Mouse (Mus musculus): ENCODE measurements around the gene Insl3. TPM values are rescaled to one million over a fixed set of nuclear protein-coding genes. Genes with fewer than 3 reads are reported as not detected.

The Insl3 gene
- 1 to 10 TPM; 2.6 to 3.0 TPM for total RNA-seq (2021)
- long read RNA-seq, experiment 1 = 0 reads
- long read RNA-seq, experiment 2 = 0 reads

DNA sequence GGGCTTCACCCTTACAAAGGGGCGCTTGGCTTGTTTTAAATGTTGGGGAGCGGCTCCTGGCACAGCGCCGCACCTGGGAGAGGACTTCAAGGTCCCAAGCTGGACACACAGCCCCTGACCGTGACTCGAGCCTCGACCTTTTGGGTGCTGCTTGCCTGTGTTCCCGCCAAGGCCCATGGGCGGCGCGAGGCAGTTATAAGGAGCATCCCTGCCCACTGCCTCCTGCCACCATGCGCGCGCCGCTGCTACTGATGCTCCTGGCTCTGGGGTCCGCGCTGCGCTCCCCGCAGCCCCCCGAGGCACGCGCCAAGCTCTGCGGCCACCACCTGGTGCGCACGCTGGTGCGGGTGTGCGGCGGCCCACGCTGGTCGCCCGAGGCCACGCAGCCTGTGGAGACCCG, at the start of gene Insl3:
Gene Insl3, plus strand, starts transcription at position 187 of the 400 bp plus-strand sequence.
- DNase-seq (ENCODE audit: low spot score in 2 of 2) = no peak

DNA sequence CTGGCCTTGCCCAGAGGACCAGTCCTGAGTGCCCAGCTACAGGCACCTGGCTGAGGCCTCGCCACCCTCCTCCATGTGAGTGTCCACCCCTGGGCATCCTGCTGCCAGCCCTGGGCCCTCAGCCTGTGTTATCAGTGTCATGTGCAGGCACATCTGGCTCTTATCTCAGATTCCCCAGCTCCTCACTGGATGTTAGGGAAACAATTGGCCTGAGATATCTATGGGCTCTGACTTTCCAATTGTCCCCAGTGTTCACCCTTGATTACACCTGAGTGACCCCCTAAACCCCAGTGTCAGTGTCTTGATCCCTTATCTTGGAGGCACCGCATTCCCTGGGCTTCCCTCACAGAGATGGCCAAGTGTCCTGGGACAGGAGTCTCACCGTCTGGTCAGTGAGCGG, 49.7 kb upstream of the Insl3 start:
- no peak for DNase-seq (ENCODE audit: low spot score in 2 of 2)

DNA sequence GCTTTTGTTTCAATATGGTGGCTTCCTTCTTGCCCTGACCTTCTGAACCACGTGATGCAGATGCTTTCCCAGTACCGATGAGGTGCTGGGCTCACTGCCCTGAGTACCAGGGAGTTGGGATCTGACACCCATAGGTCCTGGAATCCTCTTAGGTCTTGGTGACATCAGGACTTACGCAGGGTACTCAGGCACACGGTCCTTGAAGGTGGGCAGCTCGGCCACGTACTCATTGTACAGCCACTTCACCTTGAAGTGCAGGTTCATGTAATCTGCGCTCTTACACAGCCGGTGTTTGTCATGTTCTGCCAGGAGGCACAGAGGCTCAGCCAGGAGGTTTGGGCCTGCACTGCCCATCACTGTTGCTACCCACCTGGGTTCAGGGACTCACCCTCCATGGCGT, 43.5 kb upstream of the Insl3 start:
- DNase-seq (ENCODE audit: low spot score in 2 of 2) = no peak

DNA sequence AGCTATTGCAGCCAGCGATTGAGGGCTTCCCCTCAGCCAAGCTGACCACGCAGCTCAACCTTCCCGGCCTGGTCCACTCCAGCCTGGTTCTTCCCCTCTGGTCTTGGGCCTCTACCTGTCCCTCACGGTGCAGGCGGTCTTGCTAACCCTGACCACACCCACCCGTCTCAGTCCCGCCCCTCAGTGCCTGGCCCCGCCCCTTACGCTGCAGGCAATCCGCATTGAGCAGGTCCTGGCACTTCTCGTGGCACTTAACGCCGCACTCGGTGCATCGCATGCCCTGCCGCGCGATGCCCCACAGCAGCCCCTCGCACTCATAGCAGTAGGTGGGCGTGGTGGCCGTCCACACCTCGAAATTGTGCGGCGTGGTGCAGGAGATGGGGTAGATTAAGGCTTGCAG, 34.4 kb upstream of the Insl3 start:
- DNase-seq (ENCODE audit: low spot score in 2 of 2) = no peak

DNA sequence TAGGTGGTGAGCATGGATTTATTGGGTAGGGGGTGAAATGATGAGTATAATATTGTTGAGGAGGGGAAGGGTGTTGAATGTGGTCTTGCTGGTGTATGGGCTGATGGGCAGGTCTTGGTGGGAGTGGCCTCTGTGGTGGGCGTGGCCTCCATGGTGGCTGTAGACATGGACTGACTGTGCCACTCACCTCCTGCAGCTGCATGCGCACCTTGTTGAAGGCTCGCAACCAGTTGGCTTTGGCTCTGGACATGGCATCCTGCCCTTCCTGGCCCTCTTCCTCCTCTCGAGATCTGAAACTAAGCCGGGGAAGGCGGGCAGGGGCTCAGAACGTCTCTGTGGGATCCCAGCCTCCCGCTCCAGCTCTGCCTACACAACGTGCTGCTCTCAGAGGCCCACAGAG, 31.2 kb upstream of the Insl3 start:
- DNase-seq (ENCODE audit: low spot score in 2 of 2) = no peak

DNA sequence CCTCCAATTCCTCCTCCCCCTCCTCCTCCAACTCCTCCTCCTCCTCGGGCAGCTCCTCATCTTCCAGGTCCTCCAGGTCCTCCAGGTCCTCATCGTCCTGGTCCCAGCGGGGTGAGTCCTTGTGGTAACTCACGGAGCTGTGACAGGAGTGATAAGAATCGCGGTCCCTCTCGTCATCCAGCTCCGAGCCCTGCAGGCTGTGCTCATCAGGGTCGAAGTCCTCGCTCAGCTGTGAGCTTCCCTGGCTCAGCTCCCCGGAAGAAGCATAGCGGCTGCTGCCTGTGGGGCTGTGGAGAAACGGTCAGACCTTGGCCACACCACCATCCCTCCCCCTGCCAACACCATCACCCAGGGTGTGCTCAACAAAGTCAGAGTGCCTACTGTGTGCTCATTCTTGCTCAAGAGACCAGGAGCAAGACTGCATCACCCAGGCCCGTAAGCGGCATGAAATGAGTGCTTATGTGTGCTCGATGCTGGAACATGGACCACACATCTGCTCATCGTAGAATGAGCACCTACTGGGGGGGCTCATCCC, 30.4 kb upstream of the Insl3 start:
- DNase-seq (ENCODE audit: low spot score in 2 of 2) = no peak

DNA sequence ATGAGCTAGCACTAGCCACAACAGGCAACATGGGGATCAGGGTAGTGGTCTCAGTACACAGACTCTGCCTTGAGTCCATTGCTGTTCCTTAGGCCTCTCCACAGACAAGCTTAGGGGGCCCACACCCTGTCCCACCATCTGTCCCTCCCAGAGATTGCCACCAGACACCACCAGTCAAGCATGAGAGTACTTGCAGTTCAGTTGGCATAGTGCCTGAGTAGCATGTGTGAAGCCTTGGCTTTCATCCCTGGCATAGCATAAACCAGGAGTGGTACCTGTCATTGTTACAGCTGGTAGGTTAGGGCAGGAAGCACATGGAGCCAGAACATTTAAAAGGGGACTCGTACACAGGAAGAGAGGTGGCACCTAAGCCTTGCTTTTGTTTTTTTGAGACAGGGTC, 29.3 kb upstream of the Insl3 start:
- no peak for DNase-seq (ENCODE audit: low spot score in 2 of 2)

DNA sequence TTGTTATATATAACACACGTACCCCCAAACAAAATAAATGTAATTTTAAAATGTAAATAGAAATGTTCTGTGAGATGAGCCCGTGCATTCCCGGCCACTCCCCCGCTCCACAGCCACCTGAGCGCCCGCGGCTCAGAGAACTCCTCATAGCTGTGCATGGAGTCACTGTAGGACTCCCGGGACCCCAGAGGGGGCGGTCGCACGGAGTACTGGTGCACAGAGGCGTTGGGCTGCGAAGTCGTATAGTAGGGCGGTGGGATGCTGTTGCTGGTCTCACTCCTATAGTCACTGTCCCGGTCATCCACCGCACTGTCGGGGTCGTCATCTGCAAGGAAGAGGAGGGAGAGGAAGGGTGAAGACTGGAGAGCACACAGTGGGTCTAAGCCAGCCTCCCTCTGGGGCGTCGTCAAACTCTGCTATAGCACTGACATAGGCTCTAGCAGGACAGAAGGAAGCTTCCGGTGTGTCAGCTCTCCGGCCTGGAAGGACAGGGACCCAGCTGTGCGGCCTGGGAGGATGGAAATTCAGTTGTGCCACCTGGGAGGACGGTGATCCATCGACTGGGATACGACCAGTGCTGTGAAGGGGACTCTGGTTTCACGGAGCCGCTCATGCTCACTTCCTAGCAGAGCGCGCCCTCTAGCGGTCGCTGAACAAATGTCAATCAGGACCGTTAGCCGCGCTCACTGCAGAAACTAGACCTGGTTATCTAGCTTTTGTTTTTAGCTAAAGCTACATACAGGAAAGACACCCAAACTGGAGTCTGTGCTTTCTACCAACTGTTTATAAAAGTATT, 28.5 kb upstream of the Insl3 start:
- peak; percentile 83 to 91 for DNase-seq (ENCODE audit: low spot score in 2 of 2)

DNA sequence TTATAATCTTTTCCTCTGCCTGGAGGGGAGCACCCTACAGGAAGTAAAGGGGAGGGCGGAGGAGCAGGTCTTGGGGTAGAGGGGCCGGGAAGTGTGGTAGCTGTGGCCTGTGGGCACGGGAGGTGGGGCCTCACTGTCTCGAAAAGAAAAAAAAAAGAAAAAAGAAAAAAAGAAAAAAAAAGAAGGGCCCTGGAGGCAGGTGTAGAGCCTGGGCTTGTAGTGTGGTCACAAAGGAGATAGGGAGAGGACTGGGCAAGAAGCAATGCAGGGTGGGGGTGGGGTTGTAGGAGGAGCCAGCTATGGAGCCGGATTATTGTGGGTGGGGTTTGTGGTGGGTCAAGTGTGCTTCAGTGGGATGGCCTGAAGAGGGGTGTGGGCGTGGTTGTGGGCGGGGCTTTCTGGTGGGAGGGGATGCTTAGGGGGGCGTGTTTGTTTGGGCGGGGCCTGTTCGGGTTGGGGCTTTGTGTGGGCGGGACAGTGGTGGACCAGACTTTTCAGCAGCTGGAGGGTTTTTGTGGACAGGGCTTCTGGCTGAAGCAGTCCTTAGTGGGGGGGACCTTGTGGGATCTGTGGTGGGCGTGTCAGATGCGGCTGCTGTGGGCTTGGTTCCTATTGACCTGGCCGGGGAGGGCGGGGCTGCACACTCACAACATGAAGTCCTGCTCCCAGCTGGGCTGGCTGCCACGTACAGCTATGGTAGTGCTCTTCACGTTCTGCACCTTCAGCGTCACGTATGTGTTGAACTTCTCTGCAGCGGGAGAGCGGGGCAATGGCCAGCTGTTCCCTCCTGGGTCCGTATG, 23.5 kb upstream of the Insl3 start:
- peak in 1 of 2 experiments; percentile 43 for DNase-seq (ENCODE audit: low spot score in 2 of 2)

DNA sequence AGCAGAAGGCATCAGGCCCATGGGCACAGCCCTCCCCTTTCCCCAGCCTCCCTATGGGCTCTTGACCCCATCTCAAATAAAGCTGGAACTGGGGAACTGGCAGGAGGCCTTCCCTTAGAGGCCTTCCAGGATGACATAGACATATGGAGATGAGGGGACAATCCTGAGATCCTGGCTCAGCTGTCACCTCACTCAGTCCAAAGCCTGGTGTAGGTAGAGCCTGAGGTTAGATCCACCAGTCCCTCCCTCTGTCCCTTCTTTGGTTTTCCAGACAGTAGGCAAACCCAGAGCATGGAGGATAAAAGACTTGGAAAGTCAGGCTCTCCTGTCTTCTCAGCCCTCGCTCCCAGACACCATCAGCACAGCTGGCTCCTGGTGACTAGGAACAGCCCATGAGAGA, 22.2 kb upstream of the Insl3 start:
- no peak for DNase-seq (ENCODE audit: low spot score in 2 of 2)

DNA sequence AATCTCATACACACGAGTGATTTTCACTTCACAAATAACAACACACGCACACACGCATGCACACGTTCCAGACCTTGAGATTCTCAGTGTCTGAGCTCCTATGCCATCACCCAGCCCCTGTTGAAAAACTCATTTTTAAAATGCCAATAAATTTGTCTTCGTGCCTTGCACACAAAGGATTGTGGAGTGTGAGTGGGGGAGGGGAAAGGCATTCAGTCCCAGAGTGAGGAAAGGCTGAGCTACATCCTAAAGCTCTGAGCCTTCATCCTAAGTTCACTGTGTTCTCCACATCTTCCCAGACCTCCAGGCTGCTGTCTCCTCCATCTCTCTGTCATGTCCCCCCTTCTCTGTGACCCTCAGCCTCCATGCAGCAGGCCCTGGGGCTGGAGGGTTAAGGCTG, 21.8 kb upstream of the Insl3 start:
- DNase-seq (ENCODE audit: low spot score in 2 of 2) = no peak

DNA sequence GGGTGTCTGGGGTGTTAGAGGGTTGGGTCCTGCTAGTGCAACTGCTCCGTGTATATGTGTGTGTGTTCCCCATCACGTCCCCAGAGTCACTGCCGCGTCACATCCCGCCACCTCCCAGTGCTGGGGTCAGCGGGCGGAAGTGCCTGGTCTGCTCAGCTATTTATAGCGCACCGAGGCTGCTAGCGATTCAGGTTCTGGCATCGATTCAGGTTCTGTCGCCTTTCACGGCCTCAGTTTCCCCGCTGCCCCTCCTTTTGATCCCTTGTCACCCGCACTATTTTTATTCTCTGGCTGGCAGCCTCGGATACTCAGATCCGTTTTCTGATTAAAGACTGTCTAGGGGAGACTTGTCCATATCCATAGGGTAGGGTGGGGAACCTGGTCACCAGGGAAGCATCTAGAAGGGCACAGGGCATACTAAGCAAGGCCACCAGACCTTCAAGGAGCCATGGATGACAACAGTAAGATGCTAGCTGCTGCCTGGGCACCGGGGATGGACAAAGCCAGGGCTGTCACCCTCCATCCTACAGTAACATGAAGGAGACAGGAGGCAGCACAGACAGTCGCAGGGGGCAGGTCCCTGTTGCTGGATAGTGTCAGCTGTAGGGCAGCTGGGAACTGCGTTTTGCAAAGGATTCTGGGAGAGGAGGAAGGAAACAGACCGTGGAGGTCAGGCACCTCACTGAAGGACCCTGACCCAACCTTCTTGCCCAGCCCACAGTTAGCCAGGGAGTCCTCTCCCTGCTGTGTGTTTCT, 20.6 kb upstream of the Insl3 start:
- DNase-seq (ENCODE audit: low spot score in 2 of 2) = no peak

DNA sequence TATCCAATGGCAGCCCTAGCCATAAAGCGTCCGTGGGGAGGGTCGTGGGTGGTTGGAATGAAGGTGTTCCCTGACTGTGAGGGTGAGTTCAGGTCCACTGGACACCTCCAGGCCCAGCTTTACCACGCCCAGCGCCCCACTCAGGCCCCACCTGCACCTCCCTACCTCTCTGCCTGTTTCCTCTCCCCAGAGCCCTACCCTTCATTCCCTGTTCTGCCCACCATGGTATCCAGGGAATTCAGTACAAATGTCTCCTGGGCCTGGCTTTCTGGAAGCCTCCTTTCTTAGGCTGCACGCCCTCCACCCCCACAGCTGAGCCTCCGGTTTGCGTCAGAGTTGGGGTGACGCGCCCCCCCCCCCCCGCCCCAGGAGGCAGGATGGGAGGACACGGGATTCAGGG, 18.8 kb upstream of the Insl3 start:
- no peak for DNase-seq (ENCODE audit: low spot score in 2 of 2)

DNA sequence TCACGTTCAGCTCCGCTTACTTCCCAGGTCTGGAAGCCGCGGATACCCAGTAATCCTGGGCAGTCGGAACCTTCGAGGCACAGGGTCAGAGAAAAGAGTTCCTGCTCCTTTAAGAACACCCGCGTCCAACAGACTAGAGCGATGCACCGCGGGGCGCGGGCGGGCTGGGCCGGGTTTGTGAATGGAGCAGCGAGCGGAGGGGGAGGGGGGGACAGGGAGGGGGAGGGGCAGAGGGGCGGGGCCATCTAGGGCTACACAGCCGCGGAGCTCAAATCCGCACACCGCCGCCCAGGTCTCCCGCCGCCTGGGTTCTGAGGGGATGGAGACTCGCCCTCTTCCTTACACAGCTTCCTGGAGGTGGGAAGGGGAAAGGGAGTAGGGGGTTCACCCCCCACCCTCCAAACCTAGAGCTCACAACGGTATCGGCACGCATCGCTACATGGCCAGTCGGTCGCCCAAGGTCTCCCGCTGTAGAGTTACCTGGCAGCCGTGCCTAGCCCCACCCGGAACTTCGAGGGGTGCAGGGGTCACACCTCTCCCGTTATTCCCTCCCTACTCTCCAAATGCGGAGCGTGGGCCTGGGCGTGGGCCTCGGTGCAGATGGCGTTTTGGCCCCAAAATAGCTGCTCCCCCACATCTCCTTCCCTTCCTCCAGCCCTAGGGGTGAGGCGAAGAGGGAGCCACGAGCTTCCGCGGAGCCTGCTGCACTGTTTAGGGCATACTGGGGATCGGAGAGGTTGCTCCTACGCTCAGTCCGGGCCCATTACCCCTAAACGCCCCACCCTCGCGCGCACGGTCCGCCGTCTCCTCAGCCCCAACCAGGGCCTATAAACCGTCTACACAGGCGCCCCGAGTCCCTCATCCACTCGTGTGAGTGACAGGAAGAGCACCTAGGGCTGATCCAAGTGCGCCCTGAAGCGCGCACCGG, 18.1 kb upstream of the Insl3 start:
- peak; percentile 71 to 78 for DNase-seq (ENCODE audit: low spot score in 2 of 2)

DNA sequence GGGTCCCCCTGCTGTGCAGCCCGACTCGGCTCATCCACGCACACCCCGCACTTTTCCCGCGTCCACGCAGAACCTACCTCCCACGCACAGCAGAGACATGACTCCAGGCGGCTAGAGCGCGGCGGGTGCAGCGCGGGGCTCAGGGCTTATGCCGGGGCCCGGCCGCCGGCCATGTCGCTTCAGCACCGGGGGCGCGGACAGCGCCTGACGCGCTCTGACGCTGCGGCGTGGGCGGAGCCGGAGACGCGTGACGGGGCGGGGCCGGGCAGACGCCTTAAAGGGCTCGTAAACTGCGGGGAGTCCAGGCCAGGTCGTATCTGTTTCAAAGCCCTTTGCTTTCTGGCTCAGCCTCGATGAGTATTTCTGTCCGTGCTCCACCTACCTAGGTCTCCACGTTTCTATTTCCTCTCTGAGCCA, 17.5 kb upstream of the Insl3 start, which contains the start of gene Unc13a:
Gene Unc13a, minus strand, starts transcription at position 209 of the 417 bp plus-strand sequence.
- peak; percentile 89 to 92 for DNase-seq (ENCODE audit: low spot score in 2 of 2)

DNA sequence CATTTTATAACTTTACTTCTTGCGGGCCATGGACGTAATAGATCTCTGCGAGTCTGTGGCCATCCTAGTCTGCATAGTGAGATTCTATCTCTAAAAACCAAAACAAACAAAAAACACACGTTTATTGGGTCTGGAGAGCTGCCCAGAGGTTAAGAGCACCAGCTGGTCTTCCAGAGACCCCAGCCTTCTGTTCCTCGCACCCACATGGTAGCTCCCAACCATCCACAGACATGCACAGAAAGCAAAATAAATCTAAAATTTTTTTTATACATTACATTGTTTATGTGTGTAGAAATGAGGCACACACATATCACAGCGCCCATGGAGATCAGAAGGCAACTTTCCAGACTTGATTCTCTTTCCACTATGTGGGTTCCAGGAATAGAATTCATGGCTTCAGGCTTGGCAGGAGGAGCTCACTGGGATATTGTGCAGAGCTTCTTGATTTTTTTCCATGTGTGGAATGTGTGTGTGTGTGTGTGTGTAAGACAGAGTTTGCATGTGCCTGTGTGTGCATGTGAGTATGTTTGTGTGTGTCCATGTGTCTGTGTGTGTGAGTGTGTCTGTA, 16.8 kb upstream of the Insl3 start:
- peak in 1 of 2 experiments; percentile 64 for DNase-seq (ENCODE audit: low spot score in 2 of 2)

DNA sequence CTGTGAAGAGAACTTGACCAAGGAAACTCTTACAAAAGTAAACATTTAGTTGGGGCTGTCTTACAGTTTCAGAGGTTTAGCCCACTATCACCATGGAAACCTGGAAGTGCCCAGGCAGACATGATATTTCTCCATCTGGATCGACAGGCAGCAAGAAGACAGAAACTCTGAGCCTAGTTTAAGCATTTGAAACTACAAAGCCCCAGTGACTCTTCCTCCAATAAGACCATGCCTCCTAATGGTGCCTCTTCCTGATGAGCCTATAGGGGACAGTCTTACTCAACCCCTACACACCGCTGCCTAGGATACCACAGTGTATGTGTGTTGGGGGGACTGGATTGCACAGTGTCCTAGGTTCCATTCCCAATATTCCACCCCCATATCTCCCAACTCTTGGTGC, 14.9 kb upstream of the Insl3 start:
- peak in 1 of 2 experiments; percentile 71 for DNase-seq (ENCODE audit: low spot score in 2 of 2)

DNA sequence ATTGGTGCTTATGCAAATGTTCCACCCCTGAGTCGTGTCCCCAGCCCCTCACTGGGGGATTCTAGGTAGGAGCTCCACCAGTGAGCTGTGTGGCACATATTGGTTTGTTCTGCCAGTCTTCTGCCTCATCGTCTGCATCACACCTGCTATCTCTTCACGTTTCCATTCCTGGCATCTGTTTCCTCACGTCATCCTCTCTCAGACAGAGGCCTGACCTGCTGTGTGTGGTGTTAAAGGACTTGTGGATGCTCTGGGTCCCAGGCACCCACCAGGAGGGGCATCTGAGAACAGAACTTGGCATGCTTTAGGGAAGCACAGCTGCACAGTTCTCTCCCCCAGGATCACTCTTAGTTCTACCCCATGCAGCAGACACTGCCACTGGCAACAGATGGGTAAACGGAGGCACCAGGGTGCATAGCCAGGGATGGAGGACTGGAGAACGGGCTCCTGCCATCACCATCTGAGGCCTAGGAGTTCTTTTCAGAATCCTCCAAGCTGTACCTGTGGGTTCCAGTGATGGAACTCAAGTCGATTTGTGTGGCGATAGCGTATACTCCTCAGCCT, 13.5 kb upstream of the Insl3 start:
- no peak for DNase-seq (ENCODE audit: low spot score in 2 of 2)

DNA sequence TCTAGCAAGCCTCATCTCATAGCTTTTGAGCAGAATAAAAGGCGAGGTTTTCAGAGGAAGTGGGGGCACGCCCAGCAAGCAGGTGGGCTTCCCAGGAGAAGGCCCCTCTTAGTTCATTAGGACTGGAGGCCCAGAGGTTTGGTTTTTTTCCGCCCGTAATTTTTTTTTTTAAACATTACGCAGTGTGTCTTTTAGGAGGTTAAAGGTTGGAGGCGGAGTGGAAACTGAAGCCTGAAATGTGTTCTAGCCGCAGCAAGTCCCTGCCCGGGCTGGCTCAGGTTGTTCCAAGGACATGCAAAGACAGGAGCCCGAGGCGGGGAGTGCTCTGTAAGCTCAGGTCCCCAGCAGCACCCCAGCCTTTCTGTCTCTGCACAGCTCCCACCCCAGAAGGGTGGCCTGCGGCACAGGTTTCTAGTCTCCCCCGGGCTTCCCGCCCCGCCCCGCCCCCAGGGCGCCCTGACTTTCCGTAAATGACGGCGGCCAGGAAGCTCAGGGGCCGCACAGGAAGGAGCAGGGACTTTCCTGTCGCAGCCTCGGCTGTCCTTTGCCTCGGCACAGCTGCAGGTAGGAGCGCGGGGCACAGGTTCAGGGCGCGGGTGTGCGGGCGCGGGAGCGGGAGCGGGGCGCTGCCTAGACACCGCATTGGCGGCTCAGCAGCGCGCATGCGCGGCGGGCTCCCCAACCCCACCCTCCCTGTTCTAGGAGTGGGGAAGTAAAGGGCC, 12.8 kb upstream of the Insl3 start, which contains the start of gene Jak3:
Gene Jak3, plus strand, starts transcription at position 277 of the 722 bp plus-strand sequence.
- peak in 1 of 2 experiments; percentile 56 for DNase-seq (ENCODE audit: low spot score in 2 of 2)
